Mouse (Mus musculus): Measurements from ENCODE around the gene Tnrc6b. TPM values are rescaled to one million over a fixed set of nuclear protein-coding genes. Genes with fewer than 3 reads are reported as not detected.

Tnrc6b gene
- polyA plus RNA-seq, 1 experiment from 2014 or later, result 34.7 TPM

- Histone ChIP-seq H3K27ac (no peak overlapping the region), H3K27me3 (no peaks in the 10 kb centered on the region), H3K4me2 (replicated peaks) (no peak overlapping the region), H3K36me3 (peaks cover 3% of the 10 kb centered on the region), H3K9me3 (no peaks in the 10 kb centered on the region), H3K4me3 (no peak overlapping the region), H3K4me1 (peaks cover 9% of the 10 kb centered on the region; the same call in 1 of the 2 replicates), H3K9ac (no peak overlapping the region)
- ATAC-seq (ENCODE audit: low FRiP score, low read depth), result no peak
- 85% methylated on average over 3 of the region's 3 CpGs for WGBS
Observed at GRCm38 (mm10) chr15:80975666-80976065, 264.6 kb downstream of the Tnrc6b start.

- peak within 1 kb of the TSS; percentile 90 for H3K4me2 ChIP-seq (replicated peaks)
- peak within 1 kb of the TSS; percentile 85 for H3K4me3 ChIP-seq
- peak within 1 kb of the TSS; percentile 77 for H3K9ac ChIP-seq
- H3K27me3 ChIP-seq, result no peaks in the 10 kb centered on the region
- H3K9me3 ChIP-seq, result no peaks in the 10 kb centered on the region
- peaks cover 9% of the 10 kb centered on the region; the same call in 1 of the 2 replicates for H3K4me1 ChIP-seq
- H3K36me3 ChIP-seq, result no peaks in the 10 kb centered on the region
- WGBS, result under 1% methylated on average over 60 of the region's 67 CpGs
- no peak within 1 kb of the TSS for H3K27ac ChIP-seq
- ATAC-seq (ENCODE audit: low FRiP score, low read depth), result peak; percentile 94
Observed at GRCm38 (mm10) chr15:80977620-80978334, 266.7 kb downstream of the Tnrc6b start, which contains the start of gene Sgsm3. Sgsm3 (plus strand) TSS chr15:80977765.

GRCm38 (mm10) chr15:80979611-80980010 is 268.5 kb downstream of the Tnrc6b start:
- no peak overlapping the region for H3K4me2 ChIP-seq (replicated peaks)
- H3K36me3 ChIP-seq, result no peaks in the 10 kb centered on the region
- ATAC-seq (ENCODE audit: low FRiP score, low read depth), result no peak
- 84% methylated on average over 4 of the region's 4 CpGs for WGBS
- no peaks in the 10 kb centered on the region for H3K9me3 ChIP-seq
- no peaks in the 10 kb centered on the region for H3K27me3 ChIP-seq
- H3K27ac ChIP-seq, result no peak overlapping the region
- peaks cover 9% of the 10 kb centered on the region; the same call in 1 of the 2 replicates for H3K4me1 ChIP-seq
- H3K4me3 ChIP-seq, result no peak overlapping the region
- H3K9ac ChIP-seq, result no peak overlapping the region

GRCm38 (mm10) chr15:80981176-80981575 is 270.1 kb downstream of the Tnrc6b start:
- Histone ChIP-seq H3K9ac (no peak overlapping the region), H3K36me3 (no peaks in the 10 kb centered on the region), H3K27ac (no peak overlapping the region), H3K4me1 (peaks cover 9% of the 10 kb centered on the region; the same call in 1 of the 2 replicates), H3K9me3 (no peaks in the 10 kb centered on the region), H3K4me2 (replicated peaks) (no peak overlapping the region), H3K4me3 (no peak overlapping the region), H3K27me3 (no peaks in the 10 kb centered on the region)
- WGBS, result 84% methylated on average over 4 of the region's 4 CpGs
- ATAC-seq (ENCODE audit: low FRiP score, low read depth), result no peak

GRCm38 (mm10) chr15:80983264-80983663 is 272.2 kb downstream of the Tnrc6b start:
- no peak for ATAC-seq (ENCODE audit: low FRiP score, low read depth)
- peaks cover 4% of the 10 kb centered on the region; the same call in 1 of the 2 replicates for H3K4me1 ChIP-seq
- H3K4me2 ChIP-seq (replicated peaks), result no peak overlapping the region
- H3K36me3 ChIP-seq, result no peaks in the 10 kb centered on the region
- no peak overlapping the region for H3K9ac ChIP-seq
- no peak overlapping the region for H3K27ac ChIP-seq
- H3K9me3 ChIP-seq, result no peaks in the 10 kb centered on the region
- no peak overlapping the region for H3K4me3 ChIP-seq
- 81% methylated on average over 2 of the region's 2 CpGs for WGBS
- H3K27me3 ChIP-seq, result no peaks in the 10 kb centered on the region

- Histone ChIP-seq H3K4me1 (no peaks in the 10 kb centered on the region), H3K27me3 (no peaks in the 10 kb centered on the region), H3K4me2 (replicated peaks) (no peak overlapping the region), H3K27ac (no peak overlapping the region), H3K36me3 (no peaks in the 10 kb centered on the region), H3K4me3 (no peak overlapping the region), H3K9ac (no peak overlapping the region), H3K9me3 (no peaks in the 10 kb centered on the region)
- 30% methylated on average over 1 of the region's 1 CpGs for WGBS
- no peak for ATAC-seq (ENCODE audit: low FRiP score, low read depth)
Observed at GRCm38 (mm10) chr15:80988331-80988730, 277.2 kb downstream of the Tnrc6b start.

GRCm38 (mm10) chr15:80989712-80990111 is 278.6 kb downstream of the Tnrc6b start:
- WGBS, result 62% methylated on average over 3 of the region's 3 CpGs
- ATAC-seq (ENCODE audit: low FRiP score, low read depth), result no peak

More at GRCm38 (mm10) chr15:80989712-80990111, 278.6 kb downstream of the Tnrc6b start:
- no peak overlapping the region for H3K4me3 ChIP-seq
- no peak overlapping the region for H3K27ac ChIP-seq
- no peaks in the 10 kb centered on the region for H3K9me3 ChIP-seq
- no peaks in the 10 kb centered on the region for H3K4me1 ChIP-seq
- no peaks in the 10 kb centered on the region for H3K27me3 ChIP-seq
- H3K36me3 ChIP-seq, result no peaks in the 10 kb centered on the region
- no peak overlapping the region for H3K9ac ChIP-seq
- no peak overlapping the region for H3K4me2 ChIP-seq (replicated peaks)

Small RNA genes lying within 50 kb of the gene (microRNA-seq; reads per million reads assigned to microRNA genes)
- gene Mir5113, result 7.8 reads per million, percentile 22 among the genes with 10 or more reads in this experiment

Other genes with a start within 250 kb of the Tnrc6b start
- gene Enthd1, start 146.2 kb upstream of the Tnrc6b start, polyA plus RNA-seq (2015; fragmentation: Nextera tagmentation; extraction: Ambion mirVana), result not detected in 2 replicates
- gene Grap2, start 138.7 kb upstream of the Tnrc6b start, polyA plus RNA-seq (2015; fragmentation: Nextera tagmentation; extraction: Ambion mirVana), result 0.93 and 1.2 TPM in 2 replicates
- gene Fam83f, start 39.5 kb upstream of the Tnrc6b start, polyA plus RNA-seq (2015; fragmentation: Nextera tagmentation; extraction: Ambion mirVana), result 1.5 and 1.6 TPM in 2 replicates
- 163 and 167 TPM in 2 replicates for gene Adsl, start 237.2 kb downstream of the Tnrc6b start, polyA plus RNA-seq (2015; fragmentation: Nextera tagmentation; extraction: Ambion mirVana)

All from limb, embryonic 13.5 days (tissue).